Mouse (Mus musculus) left cerebral cortex, adult 11 months (tissue): ENCODE results near the gene Pax8.

Experiments used
- DNase-seq: peaks from one replicate; pipeline ENCODE4 v3.0.0; 2022; ENCODE audit warnings: low spot score

Gene Pax8

DNA sequence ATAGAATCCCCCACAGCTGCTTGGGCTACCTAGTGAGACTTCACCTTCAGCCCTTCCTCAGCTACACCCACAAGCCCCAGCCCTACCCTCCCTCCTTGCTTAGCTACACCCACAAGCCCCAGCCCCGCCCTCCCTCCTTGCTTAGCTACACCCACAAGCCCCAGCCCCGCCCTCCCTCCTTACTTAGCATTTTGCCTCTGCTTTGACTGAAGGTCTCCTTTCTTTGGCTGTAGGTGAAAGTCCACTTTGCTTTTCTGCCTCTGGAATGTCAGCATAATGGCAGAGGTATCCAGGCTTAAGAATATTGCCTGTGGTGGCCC lies 14.6 kb downstream of the Pax8 start:
- DNase-seq, result no peak

DNA sequence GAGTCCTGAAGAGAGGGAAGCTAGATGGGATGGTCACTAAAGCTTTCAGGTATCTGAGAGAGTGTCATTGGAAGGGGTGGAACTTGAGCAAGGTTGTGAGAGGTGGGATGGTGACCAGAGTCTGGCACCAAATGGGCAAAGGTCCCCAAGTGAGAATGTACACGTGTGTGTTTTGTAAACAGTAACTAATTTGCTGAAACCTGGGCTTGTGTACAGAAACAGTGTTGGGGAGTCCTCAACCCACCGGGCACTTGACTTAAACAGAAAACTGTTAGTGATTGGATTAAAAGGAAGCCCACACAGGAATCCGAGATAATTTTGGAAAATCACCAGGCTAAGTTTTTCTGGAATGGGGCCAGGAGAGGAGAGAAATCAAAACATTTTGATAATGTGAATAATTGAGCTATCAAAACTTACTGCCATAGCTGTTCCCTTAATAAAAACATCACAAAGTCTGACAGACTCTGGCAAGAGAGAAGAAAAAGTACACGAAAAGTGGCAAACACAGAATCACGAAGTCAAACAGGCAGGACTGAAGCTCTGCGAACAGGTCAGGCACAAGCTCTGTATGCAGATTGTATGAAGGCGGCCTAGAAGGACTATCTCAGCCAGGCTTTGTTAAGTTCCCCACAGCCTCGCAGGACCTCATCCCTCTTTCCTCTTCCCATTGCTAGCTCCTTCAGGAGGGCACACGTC lies 15.1 kb downstream of the Pax8 start:
- DNase-seq, result no peak

DNA sequence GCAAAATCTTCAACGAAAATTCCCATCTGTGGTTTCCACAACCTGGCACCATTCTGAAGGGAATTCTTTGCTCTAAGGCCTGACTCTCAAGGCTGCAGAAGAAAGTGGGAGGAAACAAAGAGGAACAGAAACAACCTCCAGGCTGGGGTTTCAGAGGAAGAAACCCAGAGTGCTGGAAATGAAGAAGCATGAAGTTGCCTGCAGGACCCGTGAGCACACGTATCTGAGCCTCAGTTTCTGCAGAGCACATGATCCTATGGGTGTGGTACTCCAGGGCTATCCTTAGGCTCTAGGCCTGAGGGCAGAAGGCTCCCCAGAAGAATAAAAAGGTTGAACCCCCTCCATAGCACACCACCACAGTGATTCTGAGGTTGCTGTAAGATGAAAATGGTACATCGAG lies 18.6 kb downstream of the Pax8 start:
- no peak for DNase-seq

DNA sequence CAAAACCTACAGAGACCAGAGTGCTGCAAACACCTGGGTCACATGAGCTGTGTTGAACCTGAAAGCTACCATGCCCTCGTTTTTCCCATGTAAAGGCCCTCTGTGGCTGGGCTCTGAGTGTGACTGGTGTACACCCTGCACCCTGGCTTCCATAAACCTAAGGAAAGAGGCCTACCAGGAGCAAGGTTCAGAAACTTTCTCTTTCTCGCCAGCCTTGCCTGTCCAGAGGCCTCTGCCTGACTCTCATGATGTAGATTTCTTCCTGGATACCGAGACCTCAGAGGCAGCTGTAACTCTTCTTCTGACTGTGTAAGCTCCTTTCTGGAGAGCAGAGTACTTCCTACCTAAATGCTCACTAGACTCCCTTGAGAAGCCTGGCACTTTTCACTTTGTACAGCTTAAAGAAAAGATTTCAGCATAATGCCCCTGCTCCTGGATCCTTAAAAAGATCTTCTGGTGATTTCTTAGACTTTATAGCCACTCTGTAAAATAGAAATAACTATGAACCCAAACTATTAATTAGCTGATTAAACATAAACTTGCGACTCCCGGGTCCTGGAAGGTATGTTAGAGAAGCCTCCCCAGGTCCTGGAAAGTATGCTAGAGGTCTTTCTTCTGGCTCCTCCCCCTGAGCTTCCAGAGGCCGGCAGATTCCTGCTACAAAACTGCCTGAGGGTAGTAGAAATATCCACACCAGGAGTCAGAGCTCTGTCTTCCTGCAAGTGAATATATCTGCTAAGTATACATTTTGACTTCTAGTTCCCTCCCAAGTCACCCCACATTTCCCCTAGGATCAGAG lies 20.1 kb downstream of the Pax8 start:
- no peak for DNase-seq

DNA sequence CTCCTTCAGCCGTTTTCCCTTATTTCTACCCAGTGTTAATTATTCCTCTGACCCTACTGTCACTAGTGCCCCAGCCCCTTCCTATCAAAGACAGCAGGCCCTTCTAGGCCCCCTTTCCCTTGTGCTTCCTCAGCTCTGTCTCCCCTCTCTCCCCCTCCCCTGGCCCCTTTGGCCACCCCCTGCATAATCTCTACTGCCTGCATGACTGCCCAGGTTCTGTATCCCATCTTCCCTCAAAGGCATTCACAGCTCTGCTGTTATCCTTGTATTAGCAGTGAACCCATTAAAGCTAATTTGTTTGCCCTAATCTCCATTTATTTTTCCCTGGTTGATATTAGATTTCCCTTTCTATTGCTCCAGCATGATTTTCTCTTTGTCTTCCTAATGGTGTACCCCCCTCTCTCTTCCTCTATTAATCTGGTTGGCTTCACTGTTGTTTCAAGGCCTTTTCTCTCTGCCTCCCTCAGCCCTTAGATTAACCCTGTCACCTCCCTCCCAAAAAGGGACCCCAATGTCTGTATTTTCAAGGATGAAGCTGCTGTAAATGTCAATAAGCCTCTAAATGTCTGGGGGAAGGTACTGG lies 20.9 kb downstream of the Pax8 start:
- no peak for DNase-seq

DNA sequence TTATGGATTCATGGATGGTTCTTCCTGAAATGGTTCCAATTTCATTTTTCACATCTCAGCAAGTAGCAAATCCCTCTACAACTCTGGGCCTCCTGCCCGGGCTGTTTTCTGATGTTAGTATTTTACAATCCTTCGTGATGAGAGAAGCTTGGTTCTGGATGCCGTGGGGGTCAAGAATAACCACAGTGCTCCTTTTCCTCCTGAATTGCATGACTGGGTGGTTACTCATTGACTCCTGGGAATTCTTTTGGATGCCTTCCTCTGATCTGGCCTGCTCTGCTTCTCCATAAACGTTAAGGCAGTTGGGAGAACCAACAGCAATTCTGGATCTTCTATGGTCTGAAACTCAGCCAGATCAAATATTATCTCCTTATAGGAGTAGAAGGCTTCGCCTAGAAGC lies 22.2 kb downstream of the Pax8 start:
- no peak for DNase-seq

DNA sequence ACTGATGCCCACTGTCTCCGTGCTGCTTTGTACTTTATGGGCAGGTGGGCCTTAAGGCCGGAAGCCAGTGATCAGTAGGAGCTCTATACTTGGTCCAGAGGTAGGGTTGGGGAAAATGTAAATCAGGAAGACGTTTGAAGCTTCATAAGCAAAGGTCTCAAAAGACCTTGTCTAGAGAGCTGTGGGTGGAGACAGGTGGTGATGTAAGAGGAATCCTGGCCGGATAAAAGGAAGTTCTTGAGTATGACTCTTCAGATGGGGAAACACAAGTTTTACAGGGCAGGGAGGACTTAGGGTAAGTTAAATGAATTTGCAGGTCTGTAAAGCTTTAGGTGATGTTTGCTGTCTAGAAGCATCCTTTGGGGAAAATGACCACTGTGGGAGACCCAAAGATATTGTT lies 26.3 kb downstream of the Pax8 start:
- no peak for DNase-seq

DNA sequence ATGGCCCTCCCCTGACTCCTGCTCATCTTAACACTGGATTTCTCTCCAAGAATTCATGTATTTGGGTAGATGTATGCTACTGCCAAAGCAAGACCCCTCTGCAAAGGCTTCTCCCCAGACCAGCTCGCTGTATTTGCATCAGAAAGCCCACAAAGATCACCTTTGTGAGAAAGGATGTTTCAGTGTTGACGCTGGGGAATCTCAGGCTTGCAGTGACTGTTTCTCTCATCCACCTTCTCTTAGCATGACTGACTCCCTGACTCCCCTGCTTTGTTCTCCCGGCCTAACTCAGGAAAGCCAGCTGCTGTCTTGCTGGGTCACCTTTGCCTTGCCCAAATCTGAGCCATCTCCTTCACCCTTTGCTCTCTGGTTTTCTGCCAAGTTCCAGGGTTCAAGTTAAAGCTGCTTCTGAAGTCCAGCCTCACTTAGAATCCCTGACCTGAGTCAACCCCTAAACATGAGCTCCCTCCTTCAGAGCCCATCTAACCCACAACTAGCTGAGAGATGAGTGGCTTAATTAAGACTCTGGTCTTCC lies 32.1 kb downstream of the Pax8 start:
- no peak for DNase-seq

DNA sequence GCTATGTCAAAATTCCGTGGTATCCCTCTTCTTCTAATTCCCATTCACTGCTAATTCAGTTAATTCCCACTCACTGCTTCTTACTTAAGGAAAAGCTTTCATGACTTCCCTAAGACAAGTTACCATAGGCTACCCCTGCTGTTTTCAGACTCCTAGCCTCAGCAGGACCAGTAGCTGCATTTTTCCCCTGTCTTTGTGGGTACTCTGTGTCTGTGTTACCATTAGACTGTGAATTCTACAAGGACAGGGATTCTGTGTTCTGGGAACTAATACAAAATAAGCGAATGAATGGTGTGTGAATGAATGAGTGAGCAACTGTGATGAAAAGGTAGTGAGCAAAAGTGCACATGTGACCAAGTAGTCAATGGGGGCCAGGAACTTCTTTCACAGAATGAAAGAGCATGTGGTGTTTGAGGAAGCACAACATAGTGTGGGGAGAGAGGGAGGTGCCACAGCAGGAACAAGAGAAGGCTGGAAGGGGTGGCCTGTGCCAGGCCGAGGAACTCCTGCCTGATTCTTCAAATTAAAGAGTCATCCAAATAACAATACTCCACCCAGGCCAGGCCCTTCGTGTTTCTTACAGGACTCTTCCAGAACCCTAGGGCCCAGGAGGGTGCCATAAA lies 33.0 kb downstream of the Pax8 start:
- DNase-seq, result no peak

DNA sequence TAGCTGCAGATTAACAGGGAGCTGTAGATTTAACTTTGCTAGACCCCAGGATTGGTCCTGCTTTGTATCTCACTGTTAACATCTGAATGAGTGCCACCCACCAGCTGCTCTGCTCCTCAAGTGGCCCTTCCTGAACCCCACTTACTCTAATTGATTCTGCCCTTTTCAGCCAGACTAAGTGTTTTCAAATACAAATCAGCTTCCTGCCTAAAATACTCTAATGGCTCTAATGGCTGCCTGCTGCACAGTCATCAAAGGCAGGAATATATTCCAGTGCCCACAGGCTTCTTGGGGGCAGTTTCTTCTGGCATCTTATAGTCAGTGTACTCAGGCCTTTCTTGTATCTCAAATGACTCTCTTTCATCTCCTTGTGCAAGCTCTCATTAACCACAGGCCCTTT lies 33.5 kb downstream of the Pax8 start:
- DNase-seq, result no peak

DNA sequence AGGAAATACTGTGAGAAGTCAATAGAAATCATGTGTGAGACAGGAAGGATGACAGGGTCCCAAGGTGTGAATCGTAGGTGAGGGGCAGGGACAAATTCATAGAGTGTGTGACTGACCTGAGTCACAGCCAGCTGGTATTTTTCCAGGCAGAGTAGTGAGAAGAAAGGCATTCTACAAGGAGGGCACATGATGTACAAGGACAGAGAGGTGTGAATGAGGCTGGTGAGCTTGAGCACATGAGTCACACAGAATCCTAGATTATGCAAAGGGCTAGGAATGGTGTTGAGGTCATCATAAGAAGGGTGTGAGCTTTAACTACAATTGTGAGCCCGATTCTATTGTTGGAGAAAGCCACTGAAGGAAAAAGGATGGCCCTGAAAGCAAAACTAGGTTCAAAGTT lies 35.3 kb downstream of the Pax8 start:
- DNase-seq, result no peak

DNA sequence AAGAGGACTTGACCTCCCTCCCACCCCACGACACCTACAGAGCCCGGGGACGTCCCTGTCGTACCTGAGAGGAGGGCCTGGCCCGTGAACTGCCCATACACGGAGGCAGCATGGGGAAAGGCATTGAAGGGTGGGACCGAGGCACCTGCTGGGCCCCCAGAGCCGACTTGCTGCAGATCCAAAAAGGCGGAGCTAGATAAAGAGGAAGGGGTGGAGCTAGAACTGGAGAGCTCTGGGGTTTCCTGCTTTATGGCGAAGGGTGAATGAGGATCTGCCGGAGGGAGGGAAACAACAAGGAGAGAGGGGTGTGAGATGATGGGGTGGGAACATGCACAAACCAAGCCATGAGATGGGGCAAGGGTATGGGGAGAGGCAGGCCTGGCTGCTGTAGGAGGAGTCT lies 39.7 kb downstream of the Pax8 start:
- no peak for DNase-seq

DNA sequence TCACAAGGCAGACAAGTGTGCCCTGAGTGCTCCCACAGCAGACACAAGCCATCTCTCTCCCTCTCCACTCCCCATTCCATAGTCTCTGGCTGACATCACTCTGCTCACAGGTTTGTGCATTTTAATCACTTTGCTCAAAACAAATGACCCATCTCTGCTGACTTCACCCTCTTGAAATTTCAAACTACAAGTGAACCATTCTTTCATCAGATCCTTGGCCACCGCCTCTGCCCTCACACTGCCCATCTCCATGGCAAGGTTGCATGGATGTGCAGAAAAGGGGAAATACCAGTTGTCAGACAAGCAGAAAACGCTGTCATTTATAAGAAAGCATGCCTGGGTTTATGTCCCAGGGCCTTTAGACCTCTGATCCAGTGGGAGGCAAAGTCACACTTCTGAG lies 40.7 kb downstream of the Pax8 start:
- no peak for DNase-seq

DNA sequence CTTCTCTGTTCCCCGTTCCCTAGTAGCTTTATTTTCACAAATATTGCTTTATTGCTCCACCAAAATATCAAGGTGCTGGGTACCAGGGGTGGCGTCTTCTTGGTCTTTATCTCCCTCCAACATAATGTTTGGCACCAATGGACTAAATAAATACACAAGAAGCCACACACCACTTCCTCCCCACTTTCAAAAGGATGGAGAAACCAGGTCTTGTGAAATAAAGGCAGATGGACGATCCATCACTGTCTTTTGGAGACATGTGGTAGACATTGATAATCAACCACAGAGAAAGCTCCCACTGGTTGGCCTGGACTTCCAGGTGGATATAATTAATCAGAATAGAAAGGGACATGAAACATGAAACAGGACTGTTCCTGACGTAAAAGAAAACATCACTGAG lies 45.6 kb downstream of the Pax8 start:
- DNase-seq, result no peak

DNA sequence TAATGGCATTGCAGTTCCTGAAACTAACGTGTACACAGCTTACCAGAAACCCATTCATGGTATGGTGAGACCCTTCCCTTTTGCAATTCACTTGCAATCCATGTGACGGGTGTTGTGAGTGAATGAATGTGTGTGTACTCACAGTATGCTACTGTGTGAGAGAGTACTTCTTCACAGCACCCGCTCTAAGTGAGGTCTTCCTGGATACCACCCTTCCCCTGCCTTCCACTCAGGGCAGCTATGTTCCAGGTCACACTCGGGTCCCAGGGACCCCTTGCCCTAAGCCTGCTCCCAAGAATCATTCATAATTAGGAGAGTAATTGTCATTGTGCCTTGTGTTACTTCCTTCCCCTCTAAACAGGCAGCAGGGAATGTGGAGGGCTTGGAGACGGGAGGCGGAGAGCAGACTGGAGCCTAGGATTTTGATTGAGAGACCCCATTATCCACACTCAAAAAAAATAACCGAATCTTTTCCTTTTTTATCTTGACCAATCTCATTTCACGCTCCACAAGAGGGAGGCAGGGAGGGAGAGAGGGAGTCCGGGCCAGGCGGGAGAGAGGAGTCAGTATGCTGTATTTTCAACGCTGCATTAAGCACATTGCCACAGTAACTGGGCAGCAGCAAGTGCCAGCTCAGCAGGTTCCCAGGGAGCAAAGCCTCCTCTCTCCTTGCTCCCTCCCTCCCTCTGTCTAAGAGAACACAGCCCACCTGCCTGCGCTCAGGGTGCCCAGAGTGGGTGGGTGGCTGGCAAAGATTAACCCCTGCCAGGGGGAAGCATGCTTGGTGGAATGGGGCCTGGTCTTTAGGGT lies 47.3 kb downstream of the Pax8 start:
- DNase-seq, result no peak

DNA sequence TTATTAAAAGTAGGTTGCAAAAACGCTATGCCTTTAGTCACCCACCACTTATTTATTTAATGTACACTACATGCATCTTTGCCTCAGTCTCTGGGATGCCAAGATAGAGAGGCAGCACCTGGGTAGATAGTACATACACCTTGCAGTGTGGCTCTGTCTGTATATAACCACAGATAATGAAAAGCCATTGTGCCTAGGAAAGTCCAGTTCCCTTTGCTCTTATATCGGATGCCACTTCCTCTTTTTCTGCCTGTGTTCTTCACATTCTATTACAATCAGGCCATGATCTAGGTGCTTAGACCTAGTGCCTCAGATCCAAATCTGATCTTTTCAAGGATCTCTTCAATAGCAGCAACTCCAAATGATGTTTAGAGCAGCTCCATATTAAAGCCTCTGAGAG lies 49.8 kb downstream of the Pax8 start:
- no peak for DNase-seq

DNA sequence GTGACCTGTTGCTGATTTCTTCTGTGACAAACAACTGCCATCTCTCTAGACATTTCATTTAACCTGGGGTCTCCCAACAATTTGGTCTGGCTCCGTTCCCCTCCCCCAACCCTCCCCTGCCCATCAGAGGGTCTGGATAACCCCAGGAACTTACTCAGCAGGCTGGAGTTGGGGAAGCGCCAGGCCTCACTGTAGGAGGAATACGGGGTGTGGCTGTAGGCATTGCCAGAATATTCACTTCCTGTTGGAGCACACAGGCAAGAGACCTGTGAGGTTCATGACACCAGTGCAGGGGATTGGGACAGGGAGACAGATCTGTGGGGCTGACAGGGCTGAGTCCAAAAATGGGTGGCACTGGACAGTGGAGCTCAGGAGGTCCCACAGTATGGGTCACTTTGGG lies 52.6 kb downstream of the Pax8 start:
- DNase-seq, result no peak

DNA sequence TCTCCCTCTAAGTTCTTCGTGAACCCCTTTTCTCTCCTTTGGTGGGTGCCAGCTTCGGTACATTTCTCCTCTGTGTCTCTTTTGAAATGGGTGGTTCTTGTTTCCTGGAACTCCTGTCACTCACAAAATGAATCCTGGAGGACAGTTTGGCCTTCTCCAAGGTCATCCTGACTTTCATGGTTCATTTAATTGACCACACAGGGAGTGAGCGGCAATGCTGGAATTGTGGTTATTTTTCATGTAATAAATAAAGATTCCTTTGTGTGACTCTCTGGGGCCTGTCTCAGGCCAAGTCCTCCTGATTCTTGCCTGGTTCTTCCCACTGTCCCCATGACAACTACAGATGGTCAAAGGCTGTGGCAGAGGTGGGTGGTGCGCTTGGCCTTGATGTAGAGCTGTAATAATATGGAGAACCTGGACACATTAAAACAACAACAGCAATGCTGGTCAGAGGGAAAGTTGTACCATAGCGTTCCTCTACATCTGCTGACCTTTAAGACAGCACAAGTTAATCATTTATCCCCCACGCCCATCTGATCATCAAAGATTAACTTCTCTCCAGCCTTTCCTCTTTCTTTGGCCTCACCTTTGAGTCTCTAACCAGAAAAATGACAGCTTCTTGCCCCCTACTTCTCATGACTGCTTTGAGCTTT lies 54.1 kb downstream of the Pax8 start:
- no peak for DNase-seq

DNA sequence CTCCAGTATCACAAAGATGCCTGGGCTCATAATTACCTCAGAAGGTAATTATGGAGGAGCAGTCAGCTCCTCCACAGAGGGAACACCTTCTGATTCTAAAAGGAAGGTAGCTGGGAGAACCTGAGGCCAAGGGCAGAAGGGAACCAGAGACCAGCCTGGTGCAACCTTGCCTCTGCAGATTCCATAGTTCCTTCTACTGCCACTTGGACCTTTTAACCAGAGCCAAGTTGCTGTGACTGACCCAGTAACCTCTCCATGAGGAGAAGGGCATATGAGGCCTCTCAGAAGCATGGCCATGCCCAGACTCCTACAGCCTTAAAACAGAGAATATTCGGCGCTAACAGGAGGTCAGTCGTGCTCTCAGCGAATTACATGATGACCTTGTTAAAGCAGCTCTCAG lies 57.8 kb downstream of the Pax8 start:
- no peak for DNase-seq

DNA sequence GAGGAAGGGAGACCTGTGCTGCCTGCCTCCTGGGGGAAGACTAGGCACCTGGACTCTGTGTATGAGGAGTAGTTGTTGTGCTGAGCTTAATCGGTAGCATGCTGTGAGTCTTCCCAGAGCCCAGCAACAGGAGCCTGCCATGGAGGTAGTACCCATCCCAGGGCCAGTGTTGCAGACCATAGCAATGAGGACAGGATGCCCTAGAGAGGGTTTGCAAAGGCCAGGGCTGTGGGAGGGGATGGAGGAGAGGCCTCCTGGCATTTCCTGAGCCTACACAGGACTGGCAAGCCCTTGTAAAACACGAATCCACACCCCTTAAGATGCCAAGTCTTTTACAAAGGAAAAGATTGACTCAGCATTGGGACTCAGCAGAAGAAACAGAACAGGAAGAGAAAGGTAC lies 58.3 kb downstream of the Pax8 start:
- no peak for DNase-seq

DNA sequence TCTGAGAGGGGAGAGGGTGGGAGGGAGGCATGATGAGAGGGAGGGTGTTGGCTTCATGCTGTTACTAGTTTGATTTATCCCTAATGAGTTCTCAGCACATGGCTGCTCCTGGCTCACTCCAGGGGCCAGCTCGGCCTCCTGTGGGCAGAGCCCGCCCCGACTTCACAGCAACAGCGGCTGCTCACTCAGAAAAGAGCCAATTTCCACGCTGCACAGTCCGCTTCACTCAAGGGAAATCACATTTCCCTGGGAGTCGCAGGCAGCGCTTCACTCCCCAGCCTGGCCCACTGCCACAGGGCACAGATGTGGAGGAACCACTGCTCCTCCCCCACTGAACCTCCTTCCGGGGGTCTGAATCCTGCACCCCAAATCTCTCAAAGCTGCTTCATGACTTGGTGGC lies 58.7 kb downstream of the Pax8 start:
- DNase-seq, result no peak

DNA sequence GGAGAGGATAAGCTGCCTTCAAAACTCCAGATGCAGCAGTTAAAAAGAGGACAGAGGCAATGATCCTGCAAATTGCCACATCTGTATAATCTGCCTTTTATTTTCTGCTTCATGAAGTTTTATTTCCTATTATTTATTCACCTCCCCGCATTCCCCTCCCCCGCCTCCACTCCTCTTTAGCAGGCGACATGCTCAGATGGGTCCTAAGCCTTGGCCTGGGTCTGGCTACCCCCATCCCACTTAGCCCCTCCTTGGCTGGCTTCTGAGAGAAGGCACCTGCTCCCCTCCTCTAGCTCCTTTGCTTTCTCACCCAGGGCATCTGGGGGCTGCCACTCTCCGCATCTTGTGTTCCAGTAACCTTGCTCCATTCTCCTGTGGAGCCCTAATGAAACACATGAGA lies 61.7 kb downstream of the Pax8 start:
- DNase-seq, result no peak
